Mouse (Mus musculus) adrenal gland (tissue): ENCODE data around the gene Scamp4.

Experiments used
- microRNA-seq, 2 experiments: library from miRNA; unstranded; fragments of <30 nt; microRNA quantifications; one replicate each; pipeline ENCODE4; 2019

Gene Scamp4

Small RNA genes within 50 kb of the gene (microRNA-seq; reads per million reads assigned to microRNA genes)
- gene Mir6912: 0.69 to 1.4 reads per million in 2 experiments
